Mouse (Mus musculus) bone marrow, adult 2 months (tissue): ENCODE results near the gene Gpr180.

ENCODE experiments used
- CTCF ChIP-seq: fragments of 200-500 bp; IDR thresholded peaks from 2 replicates; pipeline ENCODE4 v1.5.1; 2011; ENCODE audit warnings: low read length, control low read depth; ENCODE audit not compliant: control insufficient read depth, insufficient read depth
- POLR2A ChIP-seq: fragments of 200-500 bp; IDR thresholded peaks from 2 replicates; pipeline ENCODE4 v1.6.1; 2011; ENCODE audit warnings: low read depth, mild to moderate bottlenecking, control low read depth, low read length, borderline replicate concordance; ENCODE audit not compliant: control insufficient read depth

DNA sequence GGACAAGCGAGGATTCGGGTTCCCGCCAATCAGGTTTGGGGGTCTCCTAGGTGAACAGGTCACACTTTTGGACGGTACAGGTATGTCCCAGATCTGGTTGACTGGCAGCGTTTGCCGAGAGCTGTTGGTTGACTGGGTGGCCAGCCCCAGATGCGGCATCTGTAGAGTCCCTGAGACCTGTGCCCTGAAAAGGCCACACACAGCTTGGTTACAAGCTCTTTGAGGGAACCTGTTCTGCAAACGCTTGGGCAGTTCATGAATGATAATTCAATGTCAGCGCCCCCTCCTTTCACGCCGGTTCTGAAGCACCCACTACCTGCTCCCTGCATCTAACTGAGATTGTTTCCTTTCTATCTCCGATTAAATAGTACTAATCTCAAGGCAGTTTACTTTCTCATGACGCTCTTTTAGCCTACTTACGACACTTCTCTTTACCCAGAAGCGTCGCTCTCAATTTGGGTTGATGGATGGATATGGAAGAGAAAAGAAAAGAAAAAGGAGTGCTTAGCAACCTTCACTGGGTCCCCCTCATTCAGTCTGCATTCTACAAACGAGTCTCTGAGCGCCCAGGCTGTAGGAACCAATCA is 47.1 kb upstream of the Gpr180 start:
- TF ChIP-seq CTCF (no peak), POLR2A (no peak)
